Mouse (Mus musculus) heart, embryonic 11.5 days (tissue): ENCODE data around the gene Atp2b4. TPM values are rescaled to one million over a fixed set of nuclear protein-coding genes. Genes with fewer than 3 reads are reported as not detected.
A peak's percentile ranks its signal among the peaks of the same experiment; 100 is the strongest.

Experiments used
- ATAC-seq: fragments of 200-750 bp; cut with Nextera tagmentation; replicated peaks from 2 replicates; pipeline ENCODE4 v1.8.0; 2017; ENCODE audit warnings: moderate library complexity; ENCODE audit not compliant: insufficient number of reproducible peaks, low FRiP score, low TSS enrichment
- H3K27ac ChIP-seq: fragments of 300-500 bp; sonication (generic); 2 replicates; pipeline ENCODE4 v1.5.1; 2014; ENCODE audit warnings: mild to moderate bottlenecking, low read depth, low read length
- H3K27me3 ChIP-seq: fragments of 300-500 bp; sonication (generic); 2 replicates; pipeline ENCODE4 v1.6.1; 2014; ENCODE audit warnings: mild to moderate bottlenecking, low read length, mixed read lengths; ENCODE audit not compliant: control insufficient read depth, insufficient read depth
- H3K36me3 ChIP-seq: fragments of 300-500 bp; sonication (generic); 2 replicates; pipeline ENCODE4 v1.6.1; 2014; ENCODE audit warnings: mild to moderate bottlenecking, low read length, moderate library complexity, mixed read lengths; ENCODE audit not compliant: control insufficient read depth, insufficient read depth
- H3K4me1 ChIP-seq: fragments of 300-500 bp; sonication (generic); 2 replicates; pipeline ENCODE4 v1.6.1; 2014; ENCODE audit warnings: low read length; ENCODE audit not compliant: control insufficient read depth, insufficient read depth
- H3K4me2 ChIP-seq: fragments of 300-500 bp; sonication (generic); 2 replicates; pipeline ENCODE4 v1.6.1; 2014; ENCODE audit warnings: mild to moderate bottlenecking, moderate library complexity
- H3K4me3 ChIP-seq: fragments of 300-500 bp; sonication (generic); 2 replicates; pipeline ENCODE4 v1.5.1; 2014; ENCODE audit warnings: low read depth, low read length
- H3K9ac ChIP-seq: fragments of 300-500 bp; sonication (generic); 2 replicates; pipeline ENCODE4 v1.6.1; 2014; ENCODE audit warnings: mild to moderate bottlenecking, low read depth, low read length, moderate library complexity
- H3K9me3 ChIP-seq: fragments of 300-500 bp; sonication (generic); replicated peaks from 2 replicates; pipeline ENCODE4 v1.6.1; 2016; ENCODE audit warnings: low read length; ENCODE audit not compliant: control insufficient read depth
- WGBS: fragments of 180-500 bp; shearing (Covaris S2); extraction: QIAGEN DNeasy Blood & Tissue Kit; methylation state at CpG from one replicate; pipeline ENCODE4 v1.1.7; 2014; ENCODE audit not compliant: insufficient replicate concordance; 5-methylcytosine and 5-hydroxymethylcytosine counted together
- polyA plus RNA-seq: library from polyadenylated mRNA; unstranded; fragments of >200 nt; fragmentation: Nextera tagmentation; extraction: Ambion mirVana; gene quantifications from 2 replicates; pipeline ENCODE4 v1.2.1, GENCODE M21; 2014

Gene Atp2b4
- polyA plus RNA-seq, 1 experiment from 2014 or later: 35.6 TPM

DNA sequence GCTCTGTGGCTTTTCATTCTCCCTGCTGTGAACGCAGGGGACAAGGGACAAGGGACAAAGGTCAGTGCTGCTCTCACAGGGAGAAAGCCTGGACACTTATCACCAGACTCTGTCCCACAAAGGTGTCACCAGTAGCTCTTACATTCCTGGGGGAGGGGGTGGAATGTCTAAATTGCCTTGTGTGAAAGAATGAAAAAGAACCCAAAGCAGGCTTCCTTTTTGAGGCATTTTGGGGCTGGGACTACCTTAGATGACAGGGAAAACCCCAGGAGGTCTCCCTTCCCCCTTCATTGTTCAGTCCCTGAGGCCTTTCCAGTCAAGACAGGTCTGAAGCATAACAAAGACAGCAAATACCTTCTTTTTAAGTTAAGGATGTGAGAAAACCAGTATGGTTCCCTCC, 106.5 kb downstream of the Atp2b4 start:
- H3K4me2 ChIP-seq: no peak overlapping the region
- no peak for ATAC-seq
- 4% methylated on average over 1 of the region's 1 CpGs for WGBS
- no peaks in the 10 kb centered on the region for H3K36me3 ChIP-seq
- H3K4me3 ChIP-seq: no peak overlapping the region
- H3K27me3 ChIP-seq: no peaks in the 10 kb centered on the region
- peak overlapping the region; percentile 83 for H3K27ac ChIP-seq
- peaks cover 41% of the 10 kb centered on the region for H3K4me1 ChIP-seq
- H3K9me3 ChIP-seq: no peaks in the 10 kb centered on the region
- peak overlapping the region; percentile 39; the same call in 1 of the 2 replicates for H3K9ac ChIP-seq

DNA sequence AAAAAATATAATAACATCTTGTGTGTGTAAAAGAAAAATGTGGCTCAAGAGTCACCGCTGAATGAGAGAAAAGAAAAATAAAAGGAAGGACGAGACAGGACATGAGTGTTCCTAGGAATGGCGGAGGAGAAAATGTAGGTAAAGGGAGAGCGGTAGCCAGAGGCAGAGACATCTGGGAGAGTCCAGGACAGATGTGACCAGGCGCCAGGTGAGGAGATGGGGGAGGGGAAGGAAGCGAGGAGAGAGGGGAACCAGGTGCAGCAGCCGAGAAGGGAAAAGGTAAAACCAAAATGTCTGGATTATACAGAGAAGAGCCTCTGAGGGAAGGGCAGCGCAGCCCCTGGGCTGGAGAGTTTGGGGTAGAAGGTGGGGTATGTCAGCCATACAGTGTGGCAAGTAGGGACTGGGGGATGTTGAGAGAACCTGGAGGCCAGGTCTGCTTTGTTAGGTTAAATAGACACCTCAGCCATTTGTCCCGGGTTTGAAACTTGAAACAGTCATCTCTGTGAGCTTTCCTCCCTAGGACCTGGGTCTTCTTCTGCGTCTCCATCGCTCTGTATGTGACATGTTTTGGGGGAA, 107.2 kb downstream of the Atp2b4 start:
- ATAC-seq: no peak
- Histone ChIP-seq H3K4me2 (no peak overlapping the region), H3K9me3 (no peaks in the 10 kb centered on the region), H3K4me1 (peaks cover 41% of the 10 kb centered on the region), H3K27ac (peak overlapping the region; percentile 83), H3K9ac (peak overlapping the region; percentile 39; the same call in 1 of the 2 replicates), H3K36me3 (no peaks in the 10 kb centered on the region), H3K4me3 (no peak overlapping the region), H3K27me3 (no peaks in the 10 kb centered on the region)
- 58% methylated on average over 11 of the region's 11 CpGs for WGBS

DNA sequence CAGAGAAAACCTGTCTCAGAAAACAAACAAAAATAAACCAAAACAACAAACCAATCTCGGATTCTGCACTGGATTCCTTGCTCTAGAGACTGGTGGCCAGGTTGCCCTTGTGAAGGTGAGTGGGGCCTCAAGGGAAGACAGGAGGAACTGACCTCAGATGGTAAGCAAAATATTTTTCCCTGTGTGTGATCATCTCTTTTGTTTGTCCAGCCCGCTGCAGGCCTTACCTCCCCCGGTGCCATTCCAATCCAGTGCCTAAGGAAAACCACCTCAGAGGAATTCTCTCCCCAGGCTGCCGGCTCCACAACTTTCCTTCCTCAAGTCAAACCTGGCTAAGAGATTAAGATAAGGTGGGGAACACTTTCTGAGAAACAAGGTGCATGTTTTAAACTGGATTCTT, 108.6 kb downstream of the Atp2b4 start:
- no peak overlapping the region for H3K4me2 ChIP-seq
- H3K36me3 ChIP-seq: no peaks in the 10 kb centered on the region
- peaks cover 41% of the 10 kb centered on the region for H3K4me1 ChIP-seq
- H3K4me3 ChIP-seq: no peak overlapping the region
- no peak overlapping the region for H3K9ac ChIP-seq
- no peak overlapping the region for H3K27ac ChIP-seq
- H3K9me3 ChIP-seq: no peaks in the 10 kb centered on the region
- no peaks in the 10 kb centered on the region for H3K27me3 ChIP-seq
- ATAC-seq: no peak
- WGBS: 36% methylated on average over 4 of the region's 4 CpGs

DNA sequence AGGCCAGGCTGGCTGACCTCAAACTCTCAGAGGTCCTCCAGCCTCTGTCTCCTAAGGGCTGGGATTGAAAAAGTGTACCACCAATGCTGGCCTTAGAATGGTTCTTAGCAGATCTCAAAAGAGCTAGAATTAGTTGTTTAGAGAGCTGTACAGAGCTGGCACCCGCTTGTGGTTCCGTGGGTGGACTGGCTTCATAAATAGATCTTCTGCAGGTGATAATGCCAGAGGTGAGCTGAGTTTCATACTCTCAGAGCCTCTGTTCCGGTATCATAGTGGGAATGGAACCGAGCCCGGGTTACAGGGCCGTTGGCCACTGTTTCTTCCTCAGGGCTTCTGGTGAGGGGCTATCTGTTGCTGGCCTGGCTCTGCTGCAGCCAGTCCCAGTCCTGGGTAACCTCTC, 109.8 kb downstream of the Atp2b4 start:
- H3K4me3 ChIP-seq: no peak overlapping the region
- no peaks in the 10 kb centered on the region for H3K9me3 ChIP-seq
- H3K27me3 ChIP-seq: no peaks in the 10 kb centered on the region
- ATAC-seq: no peak
- peaks cover 34% of the 10 kb centered on the region for H3K4me1 ChIP-seq
- WGBS: 91% methylated on average over 6 of the region's 6 CpGs
- no peak overlapping the region for H3K9ac ChIP-seq
- no peaks in the 10 kb centered on the region for H3K36me3 ChIP-seq
- no peak overlapping the region for H3K4me2 ChIP-seq
- no peak overlapping the region for H3K27ac ChIP-seq

DNA sequence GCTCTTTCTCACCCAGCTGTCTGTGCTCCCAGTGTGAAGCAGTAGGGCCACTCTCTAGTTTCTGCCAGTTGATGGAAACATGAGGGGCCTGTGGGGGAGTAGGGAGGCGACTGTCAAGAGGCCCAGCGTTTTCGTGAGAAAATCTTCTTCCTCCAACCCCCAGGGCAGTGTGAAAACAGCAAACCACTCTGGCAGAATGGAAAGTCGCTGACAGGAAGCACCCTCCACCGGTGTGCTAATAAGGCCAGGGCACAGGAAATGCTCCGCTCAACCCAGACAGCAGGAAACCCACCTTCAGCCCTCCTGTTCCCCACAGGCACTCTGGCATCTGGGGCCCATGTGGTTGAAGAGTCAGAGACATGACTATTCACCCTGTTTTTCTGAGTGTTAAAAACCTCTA, 110.9 kb downstream of the Atp2b4 start, which contains the start of gene Lax1:
Lax1 (minus strand) TSS at position 212 of the 400 bp plus-strand sequence.
- no peak within 1 kb of the TSS for H3K9ac ChIP-seq
- no peak within 1 kb of the TSS for H3K4me3 ChIP-seq
- 16% methylated on average over 6 of the region's 6 CpGs for WGBS
- no peaks in the 10 kb centered on the region for H3K36me3 ChIP-seq
- H3K4me2 ChIP-seq: no peak within 1 kb of the TSS
- ATAC-seq: no peak
- no peaks in the 10 kb centered on the region for H3K9me3 ChIP-seq
- no peaks in the 10 kb centered on the region for H3K27me3 ChIP-seq
- no peak within 1 kb of the TSS for H3K27ac ChIP-seq
- H3K4me1 ChIP-seq: peaks cover 23% of the 10 kb centered on the region

DNA sequence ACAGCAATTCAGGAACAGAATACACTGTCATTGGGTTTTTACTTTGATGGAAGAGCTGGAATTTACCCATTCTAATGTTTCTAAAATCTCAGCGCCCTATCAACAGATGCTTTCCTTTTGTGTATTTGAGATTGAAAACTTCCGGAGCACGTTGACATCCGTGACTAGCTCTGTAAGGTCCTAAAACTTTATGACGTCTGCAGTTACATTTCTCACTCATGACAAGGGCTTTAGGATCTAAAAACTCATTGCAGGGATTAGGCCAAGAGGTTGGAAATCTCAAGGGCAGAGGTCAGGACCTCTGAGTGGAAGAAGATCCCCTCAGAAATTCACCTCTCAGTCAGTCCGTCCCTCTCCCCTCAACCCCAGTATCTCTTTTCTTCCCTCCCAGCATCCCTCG, 112.5 kb downstream of the Atp2b4 start:
- H3K36me3 ChIP-seq: no peaks in the 10 kb centered on the region
- no peak overlapping the region for H3K9ac ChIP-seq
- no peak for ATAC-seq
- no peak overlapping the region for H3K27ac ChIP-seq
- H3K4me2 ChIP-seq: no peak overlapping the region
- no peaks in the 10 kb centered on the region for H3K27me3 ChIP-seq
- 0 out of 2 replicates have a peak, but pooled peaks cover 9% of the 10 kb centered on the region for H3K4me1 ChIP-seq
- no peak overlapping the region for H3K4me3 ChIP-seq
- H3K9me3 ChIP-seq: no peaks in the 10 kb centered on the region
- WGBS: 70% methylated on average over 7 of the region's 7 CpGs

DNA sequence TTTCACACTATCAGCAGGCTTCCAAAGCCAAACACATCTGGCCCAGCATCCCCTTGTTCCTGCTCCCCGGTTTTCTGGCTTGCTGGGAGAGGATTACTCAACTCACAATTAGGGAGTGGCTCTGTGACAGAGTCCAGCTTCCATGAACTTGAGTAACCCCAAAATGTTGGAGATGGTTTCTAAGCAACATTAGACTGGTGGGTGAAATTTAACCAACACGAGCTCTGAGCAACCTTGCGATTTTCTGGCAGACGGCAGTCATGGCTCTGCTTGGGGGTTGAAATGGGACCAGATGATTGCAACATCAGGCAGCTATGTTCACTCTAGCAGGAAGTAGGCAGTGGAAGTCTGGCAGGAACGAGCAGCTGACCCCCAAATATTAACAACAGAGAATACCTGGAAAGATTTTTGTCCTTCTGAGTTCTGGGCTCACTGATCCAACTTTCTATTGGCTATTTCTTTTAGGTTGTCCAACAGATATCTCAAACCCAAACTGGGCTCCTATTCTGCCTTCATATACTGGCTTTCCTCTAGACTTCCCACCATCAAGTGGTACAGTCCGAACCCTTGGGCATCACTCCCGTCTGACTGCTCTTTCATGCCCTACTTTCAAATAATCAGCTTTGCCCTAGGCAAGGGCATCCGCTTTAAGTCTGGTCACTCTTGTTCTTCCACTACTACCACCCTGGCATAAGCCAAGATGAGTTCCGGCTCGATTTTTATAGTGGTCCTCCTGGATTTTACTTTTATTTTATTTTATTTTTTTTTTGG, 114.9 kb downstream of the Atp2b4 start:
- H3K4me2 ChIP-seq: no peak overlapping the region
- 78% methylated on average over 10 of the region's 10 CpGs for WGBS
- H3K4me3 ChIP-seq: no peak overlapping the region
- no peak overlapping the region for H3K27ac ChIP-seq
- H3K9ac ChIP-seq: no peak overlapping the region
- no peaks in the 10 kb centered on the region for H3K9me3 ChIP-seq
- no peak for ATAC-seq
- 0 out of 2 replicates have a peak, but pooled peaks cover 5% of the 10 kb centered on the region for H3K4me1 ChIP-seq
- no peaks in the 10 kb centered on the region for H3K36me3 ChIP-seq
- H3K27me3 ChIP-seq: no peaks in the 10 kb centered on the region

DNA sequence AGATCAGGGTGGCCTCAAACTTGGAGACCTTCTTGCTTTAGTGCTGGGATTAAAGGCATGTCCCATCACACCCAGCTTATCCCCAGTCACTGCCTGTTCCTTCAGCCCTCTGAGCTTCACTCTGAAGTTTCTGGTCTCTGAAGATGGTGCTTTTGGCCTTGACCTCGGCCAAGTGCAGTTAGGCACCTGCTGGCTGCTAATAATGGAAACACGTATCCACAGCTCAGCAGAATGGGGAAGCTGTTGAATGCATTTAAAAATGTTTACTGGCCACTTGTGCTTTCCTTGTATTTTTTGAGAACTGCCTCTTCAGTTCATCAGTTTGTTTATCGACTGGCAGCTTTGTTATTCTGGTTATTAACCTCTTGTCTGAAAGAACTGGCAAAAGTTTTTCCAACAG, 129.0 kb downstream of the Atp2b4 start:
- Histone ChIP-seq H3K4me1 (no peaks in the 10 kb centered on the region), H3K36me3 (no peaks in the 10 kb centered on the region), H3K4me2 (no peak overlapping the region), H3K9me3 (no peaks in the 10 kb centered on the region), H3K9ac (no peak overlapping the region), H3K27me3 (no peaks in the 10 kb centered on the region), H3K27ac (no peak overlapping the region), H3K4me3 (no peak overlapping the region)
- WGBS: 64% methylated on average over 3 of the region's 3 CpGs
- no peak for ATAC-seq

DNA sequence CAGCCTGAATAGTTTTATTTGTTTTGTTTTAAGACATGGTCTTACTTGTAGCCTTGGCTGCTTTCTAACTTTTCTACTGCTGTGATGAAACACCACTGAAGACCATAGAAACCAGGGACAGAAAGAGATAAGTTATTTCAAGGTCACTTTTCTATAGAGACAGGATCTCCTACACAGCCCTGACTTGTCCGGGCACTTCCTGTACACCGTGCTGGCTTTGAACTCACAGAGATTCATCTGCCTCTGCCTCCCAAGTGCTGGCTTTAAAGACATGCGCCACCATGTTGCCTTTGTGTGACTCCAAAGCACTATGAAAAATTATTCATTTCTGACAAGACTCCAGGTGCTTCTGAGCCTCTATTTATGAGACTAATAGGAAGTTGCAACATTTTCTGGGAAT, 129.6 kb downstream of the Atp2b4 start:
- H3K9ac ChIP-seq: no peak overlapping the region
- no peaks in the 10 kb centered on the region for H3K27me3 ChIP-seq
- H3K27ac ChIP-seq: no peak overlapping the region
- H3K4me3 ChIP-seq: no peak overlapping the region
- no peak overlapping the region for H3K4me2 ChIP-seq
- no peaks in the 10 kb centered on the region for H3K4me1 ChIP-seq
- no peak for ATAC-seq
- 81% methylated on average over 3 of the region's 3 CpGs for WGBS
- no peaks in the 10 kb centered on the region for H3K36me3 ChIP-seq
- H3K9me3 ChIP-seq: no peaks in the 10 kb centered on the region
